Mouse (Mus musculus): ENCODE measurements around the gene Clpb. TPM values are rescaled to one million over a fixed set of nuclear protein-coding genes. Genes with fewer than 3 reads are reported as not detected.
A peak's percentile ranks its signal among the peaks of the same experiment; 100 is the strongest.

The Clpb gene
- total RNA-seq, 2 experiments from 2014 or later: 51.0 to 51.9 TPM

- peak; percentile 17 to 54 for DNase-seq (ENCODE audit: low spot score in 2 of 2)
- intact Hi-C loops (cut with DNase I): no loop called here
Observed at GRCm38 (mm10) chr7:101767335-101767907, 104.0 kb downstream of the Clpb start.

GRCm38 (mm10) chr7:101770051-101770450 lies 106.6 kb downstream of the Clpb start:
- DNase-seq (ENCODE audit: low spot score in 2 of 2): peak; percentile 46 to 54
- intact Hi-C loops (cut with DNase I): no loop called here

GRCm38 (mm10) chr7:101771604-101772003 lies 108.2 kb downstream of the Clpb start:
- intact Hi-C loops (cut with DNase I): no loop called here
- DNase-seq (ENCODE audit: low spot score in 2 of 2): no peak

DNA sequence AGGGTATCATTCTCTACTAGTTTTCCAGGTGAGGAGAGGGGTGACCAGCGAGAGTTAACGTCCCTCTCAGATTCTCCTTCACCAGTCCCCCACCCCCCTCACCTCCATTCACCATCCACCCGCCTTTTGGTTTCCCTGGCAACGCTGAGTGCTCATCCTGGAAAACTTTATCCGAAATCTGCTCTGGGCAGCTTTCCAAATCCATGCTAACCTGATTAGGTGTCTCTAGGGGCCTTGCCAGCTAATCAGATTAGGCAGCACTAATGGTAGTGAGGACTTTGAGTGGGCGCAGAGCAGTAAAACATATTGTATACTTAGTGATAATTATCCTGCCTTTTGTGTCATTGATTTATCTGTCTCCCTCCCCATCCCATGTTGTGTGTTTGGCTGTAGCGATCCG lies 109.3 kb downstream of the Clpb start:
- intact Hi-C loops (cut with DNase I): no loop called here

DNA sequence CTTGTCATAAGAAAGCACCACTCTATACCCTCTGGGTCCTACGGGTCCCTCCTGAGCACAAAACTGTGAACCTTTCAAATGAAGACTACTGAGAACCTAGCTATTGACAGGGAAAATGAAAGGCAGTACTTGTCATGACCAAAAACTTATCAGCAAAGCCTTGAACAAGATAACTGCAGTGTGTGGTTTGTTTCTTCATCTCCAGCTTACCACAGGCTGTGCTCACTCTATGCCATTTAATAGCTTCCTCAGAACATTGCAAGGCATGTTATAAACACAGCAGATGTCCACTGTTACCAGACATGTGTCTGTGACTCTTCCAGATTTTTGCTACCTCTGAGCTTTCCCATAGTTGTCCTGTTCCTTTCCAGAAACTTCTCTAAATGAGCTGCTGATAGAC lies 113.6 kb downstream of the Clpb start:
- intact Hi-C loops (cut with DNase I): no loop called here
- no peak for DNase-seq (ENCODE audit: low spot score in 2 of 2)

More for the DNA sequence above, 109.3 kb downstream of the Clpb start:
- DNase-seq (ENCODE audit: low spot score in 2 of 2): peak in 1 of 2 experiments; percentile 43

DNA sequence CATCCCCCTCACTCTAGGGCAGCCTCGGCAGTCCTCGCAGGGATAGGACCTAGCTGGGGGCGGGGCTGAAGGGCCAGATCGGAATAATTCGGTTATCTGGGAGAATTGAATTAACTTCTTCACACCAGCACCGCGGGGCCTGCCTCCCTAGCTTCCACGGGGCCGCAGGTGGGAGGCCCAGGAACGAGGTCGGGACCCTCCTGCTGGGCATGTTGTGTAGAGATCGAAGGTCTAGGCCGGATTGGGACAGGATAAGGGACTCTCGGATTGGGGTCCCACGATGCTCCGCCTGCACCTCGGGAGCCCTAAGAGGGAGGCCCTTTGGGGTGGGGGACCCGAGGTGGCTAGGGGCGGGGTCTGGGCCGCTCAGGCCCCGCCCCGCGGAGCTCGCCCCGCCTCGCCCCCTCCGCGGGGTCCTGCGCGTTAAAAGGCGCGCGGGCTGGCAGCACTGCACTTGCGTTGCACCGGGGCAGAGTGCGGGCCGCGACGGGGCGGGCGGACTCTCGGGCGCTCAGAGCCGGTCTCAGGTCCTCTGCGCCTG lies 154.5 kb downstream of the Clpb start, which contains the start of gene Phox2a:
Phox2a (plus strand) TSS at position 453 of the 541 bp plus-strand sequence.
- DNase-seq (ENCODE audit: low spot score in 2 of 2): no peak
- intact Hi-C loops (cut with DNase I): no loop called here

GRCm38 (mm10) chr7:101820295-101821030 lies 157.0 kb downstream of the Clpb start:
- no peak for DNase-seq (ENCODE audit: low spot score in 2 of 2)
- intact Hi-C loops (cut with DNase I): no loop called here

- intact Hi-C loops (cut with DNase I): no loop called here
- no peak for DNase-seq (ENCODE audit: low spot score in 2 of 2)
Observed at GRCm38 (mm10) chr7:101821571-101822501, 158.4 kb downstream of the Clpb start.

DNA sequence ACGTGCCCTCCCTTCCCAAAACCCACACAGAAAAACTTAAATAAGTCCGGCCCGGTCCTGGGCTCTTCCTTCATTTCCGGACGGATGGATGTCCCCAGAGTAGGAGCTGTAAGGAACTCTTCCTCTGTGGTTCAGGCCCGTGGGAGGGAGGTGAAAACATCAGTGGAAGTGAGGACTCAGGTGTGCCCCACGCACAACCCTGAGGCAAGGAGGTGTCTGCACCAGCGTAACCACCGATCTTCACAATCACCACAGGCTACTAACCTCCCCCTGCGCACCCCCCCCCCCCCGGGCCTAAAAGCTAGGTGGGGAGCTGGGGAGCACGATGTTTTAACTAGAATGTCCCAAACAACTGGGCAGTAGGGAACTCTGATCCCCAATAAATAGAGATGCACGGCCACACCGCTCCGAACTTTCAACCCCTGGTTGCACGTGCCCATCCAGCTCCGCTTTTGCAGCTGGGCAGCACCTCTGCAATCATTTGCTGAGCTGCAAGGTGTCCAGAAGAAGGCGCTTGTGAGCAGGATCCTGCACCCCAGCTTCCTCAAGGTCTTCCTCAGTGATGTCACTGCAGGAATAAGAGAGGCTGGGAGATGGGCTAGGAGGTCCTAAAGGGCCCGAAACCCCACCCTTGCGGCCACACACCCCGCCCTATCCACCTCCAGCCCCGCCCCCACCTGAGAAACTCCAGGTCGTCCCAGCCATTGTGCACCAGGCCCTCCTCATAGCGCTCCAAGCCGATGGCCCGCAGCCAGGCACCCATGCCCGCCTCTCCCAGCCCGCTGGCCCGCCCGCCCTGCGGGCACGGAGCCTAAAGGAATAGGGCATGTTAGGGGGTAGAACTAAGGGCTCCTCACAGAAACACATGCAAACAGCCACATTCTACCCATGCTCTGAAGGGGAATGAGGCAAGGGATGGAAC lies 159.7 kb downstream of the Clpb start:
- no peak for DNase-seq (ENCODE audit: low spot score in 2 of 2)
- intact Hi-C loops (cut with DNase I): no loop called here

- intact Hi-C loops (cut with DNase I): no loop called here
- DNase-seq (ENCODE audit: low spot score in 2 of 2): no peak
Observed at GRCm38 (mm10) chr7:101823758-101824630, 160.6 kb downstream of the Clpb start.

- intact Hi-C loops (cut with DNase I): no loop called here
- no peak for DNase-seq (ENCODE audit: low spot score in 2 of 2)
Observed at GRCm38 (mm10) chr7:101830373-101830772, 166.9 kb downstream of the Clpb start.

- intact Hi-C loops (cut with DNase I): no loop called here
- no peak for DNase-seq (ENCODE audit: low spot score in 2 of 2)
Observed at GRCm38 (mm10) chr7:101831437-101831836, 168.0 kb downstream of the Clpb start.

- DNase-seq (ENCODE audit: low spot score in 2 of 2): no peak
- intact Hi-C loops (cut with DNase I): no loop called here
Observed at GRCm38 (mm10) chr7:101832372-101832771, 168.9 kb downstream of the Clpb start.

DNA sequence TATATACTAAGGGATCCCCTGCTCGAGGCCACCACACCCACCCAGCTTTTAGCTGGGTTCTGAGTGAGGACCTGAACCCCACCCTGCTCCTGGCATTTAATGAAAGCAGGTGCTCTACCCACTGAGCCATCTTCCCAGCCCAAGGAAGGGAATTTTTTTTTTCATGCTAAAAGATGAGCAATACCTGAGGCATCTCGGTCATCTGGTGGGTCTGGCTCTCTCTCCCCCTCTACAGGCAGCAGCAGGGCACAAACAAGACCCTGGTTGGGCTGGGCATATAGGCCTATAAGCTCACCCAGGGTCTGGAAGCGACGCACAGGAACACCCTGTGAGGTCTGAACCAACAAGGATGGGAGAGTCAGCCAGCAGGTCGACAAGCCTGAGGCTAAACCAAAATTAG lies 169.9 kb downstream of the Clpb start:
- DNase-seq (ENCODE audit: low spot score in 2 of 2): no peak
- intact Hi-C loops (cut with DNase I): no loop called here

GRCm38 (mm10) chr7:101833916-101834584 lies 170.6 kb downstream of the Clpb start:
- DNase-seq (ENCODE audit: low spot score in 2 of 2): no peak
- intact Hi-C loops (cut with DNase I): no loop called here

- intact Hi-C loops (cut with DNase I): loop anchor here (5.0 kb wide), 3 partner anchors 47 to 158 kb away; no protein-coding TSS in a partner anchor
Observed at GRCm38 (mm10) chr7:101834903-101835302, 171.5 kb downstream of the Clpb start.

DNA sequence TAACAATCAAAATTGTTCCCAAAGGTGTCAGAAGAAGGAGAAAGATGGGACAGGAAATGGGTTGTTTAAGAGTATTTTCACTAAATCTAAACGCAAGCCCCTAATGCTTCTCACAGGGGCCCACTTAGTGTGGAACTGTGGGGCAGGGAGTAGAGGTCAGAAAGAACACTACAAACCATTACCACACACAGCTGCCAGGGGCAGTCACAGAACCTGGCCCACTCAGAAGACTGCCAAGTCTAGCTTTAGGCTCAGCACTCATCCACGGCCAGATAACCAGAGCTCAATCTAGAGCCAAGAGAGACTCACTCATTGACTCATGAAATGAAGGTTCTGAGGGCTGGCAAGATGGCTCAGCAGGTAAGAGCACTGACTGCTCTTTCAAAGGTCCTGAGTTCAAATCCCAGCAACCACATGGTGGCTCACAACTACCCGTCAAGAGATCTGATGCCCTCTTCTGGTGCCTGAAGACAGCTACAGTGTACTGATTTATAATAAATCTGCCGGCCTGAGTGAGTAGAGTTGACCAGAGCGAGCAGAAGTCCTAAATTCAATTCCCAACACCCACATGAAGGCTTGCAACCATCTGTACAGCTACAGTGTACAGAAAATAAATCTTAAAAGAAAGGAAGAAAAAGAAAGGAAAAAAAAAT lies 172.2 kb downstream of the Clpb start:
- DNase-seq (ENCODE audit: low spot score in 2 of 2): peak in 1 of 2 experiments; percentile 44
- intact Hi-C loops (cut with DNase I): loop anchor here (5.0 kb wide), 3 partner anchors 47 to 158 kb away; no protein-coding TSS in a partner anchor

More at GRCm38 (mm10) chr7:101834903-101835302, 171.5 kb downstream of the Clpb start:
- no peak for DNase-seq (ENCODE audit: low spot score in 2 of 2)

Measured in left cerebral cortex, postnatal 25 days (tissue).